Mouse (Mus musculus): Measurements from ENCODE around the gene Kcnc3.

Kcnc3 gene

GRCm38 (mm10) chr7:44590402-44591347 lies at the start of gene Kcnc3:
Gene Kcnc3, plus strand, starts transcription at chr7:44590664.
- peak; percentile 95 for DNase-seq (ENCODE audit: low spot score)

GRCm38 (mm10) chr7:44542555-44542954 lies 47.9 kb upstream of the Kcnc3 start:
- DNase-seq (ENCODE audit: low spot score) = no peak

- no peak for DNase-seq (ENCODE audit: low spot score)
These were observed 47.4 kb upstream of the Kcnc3 start for GRCm38 (mm10) chr7:44543071-44543470.

- DNase-seq (ENCODE audit: low spot score) = no peak
These were observed 44.2 kb upstream of the Kcnc3 start for GRCm38 (mm10) chr7:44546274-44546673.

GRCm38 (mm10) chr7:44547041-44547440 lies 43.4 kb upstream of the Kcnc3 start:
- no peak for DNase-seq (ENCODE audit: low spot score)

GRCm38 (mm10) chr7:44547725-44548124 lies 42.7 kb upstream of the Kcnc3 start:
- DNase-seq (ENCODE audit: low spot score) = no peak

GRCm38 (mm10) chr7:44548497-44549087 lies 41.9 kb upstream of the Kcnc3 start, which contains the start of gene Pold1:
Gene Pold1, minus strand, starts transcription at chr7:44548849.
- DNase-seq (ENCODE audit: low spot score) = peak; percentile 98

GRCm38 (mm10) chr7:44549621-44550408 lies 40.6 kb upstream of the Kcnc3 start:
- DNase-seq (ENCODE audit: low spot score) = no peak

GRCm38 (mm10) chr7:44550409-44550678 lies 40.1 kb upstream of the Kcnc3 start:
- no peak for DNase-seq (ENCODE audit: low spot score)

- no peak for DNase-seq (ENCODE audit: low spot score)
These were observed 39.2 kb upstream of the Kcnc3 start for GRCm38 (mm10) chr7:44551301-44551700.

- DNase-seq (ENCODE audit: low spot score) = no peak
These were observed 38.7 kb upstream of the Kcnc3 start for GRCm38 (mm10) chr7:44551731-44552130.

- no peak for DNase-seq (ENCODE audit: low spot score)
These were observed 38.1 kb upstream of the Kcnc3 start for GRCm38 (mm10) chr7:44552141-44552908.

GRCm38 (mm10) chr7:44553196-44553764 lies 37.2 kb upstream of the Kcnc3 start:
- peak; percentile 73 for DNase-seq (ENCODE audit: low spot score)

GRCm38 (mm10) chr7:44553826-44554225 lies 36.6 kb upstream of the Kcnc3 start, which contains the start of gene Nr1h2:
Gene Nr1h2, minus strand, starts transcription at chr7:44553951.
- peak; percentile 95 for DNase-seq (ENCODE audit: low spot score)

GRCm38 (mm10) chr7:44557629-44558028 lies 32.8 kb upstream of the Kcnc3 start:
- no peak for DNase-seq (ENCODE audit: low spot score)

GRCm38 (mm10) chr7:44560435-44561400 lies 29.7 kb upstream of the Kcnc3 start:
- peak; percentile 88 for DNase-seq (ENCODE audit: low spot score)

- no peak for DNase-seq (ENCODE audit: low spot score)
These were observed 27.2 kb upstream of the Kcnc3 start for GRCm38 (mm10) chr7:44563284-44563683.

- no peak for DNase-seq (ENCODE audit: low spot score)
These were observed 26.0 kb upstream of the Kcnc3 start for GRCm38 (mm10) chr7:44564486-44564885.

GRCm38 (mm10) chr7:44565414-44565813 lies 25.1 kb upstream of the Kcnc3 start:
- DNase-seq (ENCODE audit: low spot score) = no peak

GRCm38 (mm10) chr7:44568803-44569202 lies 21.7 kb upstream of the Kcnc3 start:
- no peak for DNase-seq (ENCODE audit: low spot score)

Measured in MN1 (cell line).